Mouse (Mus musculus): Measurements from ENCODE around the gene Mmp7.
A peak's percentile ranks its signal among the peaks of the same experiment; 100 is the strongest.

The Mmp7 gene

GRCm38 (mm10) chr9:7691790-7692189, at the start of gene Mmp7:
Gene Mmp7 (plus strand): TSS chr9:7692090.
- no peak for DNase-seq (ENCODE audit: low read depth, low spot score)

GRCm38 (mm10) chr9:7647901-7648300, 44.0 kb upstream of the Mmp7 start:
- no peak for DNase-seq (ENCODE audit: low read depth, low spot score)

GRCm38 (mm10) chr9:7650397-7651180, 41.3 kb upstream of the Mmp7 start:
- no peak for DNase-seq (ENCODE audit: low read depth, low spot score)

- no peak for DNase-seq (ENCODE audit: low read depth, low spot score)
These were observed 39.4 kb upstream of the Mmp7 start for GRCm38 (mm10) chr9:7652351-7653085.

- no peak for DNase-seq (ENCODE audit: low read depth, low spot score)
These were observed 33.9 kb upstream of the Mmp7 start for GRCm38 (mm10) chr9:7657946-7658345.

GRCm38 (mm10) chr9:7659469-7660020, 32.3 kb upstream of the Mmp7 start:
- DNase-seq (ENCODE audit: low read depth, low spot score): no peak

GRCm38 (mm10) chr9:7661371-7661770, 30.5 kb upstream of the Mmp7 start:
- no peak for DNase-seq (ENCODE audit: low read depth, low spot score)

GRCm38 (mm10) chr9:7669674-7670073, 22.2 kb upstream of the Mmp7 start:
- DNase-seq (ENCODE audit: low read depth, low spot score): no peak

GRCm38 (mm10) chr9:7672985-7673384, 18.9 kb upstream of the Mmp7 start:
- no peak for DNase-seq (ENCODE audit: low read depth, low spot score)

GRCm38 (mm10) chr9:7678154-7678837, 13.6 kb upstream of the Mmp7 start:
- DNase-seq (ENCODE audit: low read depth, low spot score): no peak

- no peak for DNase-seq (ENCODE audit: low read depth, low spot score)
These were observed 9.7 kb upstream of the Mmp7 start for GRCm38 (mm10) chr9:7682081-7682618.

- DNase-seq (ENCODE audit: low read depth, low spot score): no peak
These were observed 5.9 kb upstream of the Mmp7 start for GRCm38 (mm10) chr9:7686024-7686423.

- no peak for DNase-seq (ENCODE audit: low read depth, low spot score)
These were observed 2.1 kb upstream of the Mmp7 start for GRCm38 (mm10) chr9:7689799-7690198.

GRCm38 (mm10) chr9:7693961-7694360, 2.1 kb downstream of the Mmp7 start:
- no peak for DNase-seq (ENCODE audit: low read depth, low spot score)

- no peak for DNase-seq (ENCODE audit: low read depth, low spot score)
These were observed 3.8 kb downstream of the Mmp7 start for GRCm38 (mm10) chr9:7695646-7696045.

GRCm38 (mm10) chr9:7708698-7709097, 16.8 kb downstream of the Mmp7 start:
- no peak for DNase-seq (ENCODE audit: low read depth, low spot score)

- DNase-seq (ENCODE audit: low read depth, low spot score): no peak
These were observed 19.3 kb downstream of the Mmp7 start for GRCm38 (mm10) chr9:7711196-7711595.

- DNase-seq (ENCODE audit: low read depth, low spot score): peak; percentile 36
These were observed 22.4 kb downstream of the Mmp7 start for GRCm38 (mm10) chr9:7714062-7714907.

GRCm38 (mm10) chr9:7714908-7715175, 23.0 kb downstream of the Mmp7 start:
- DNase-seq (ENCODE audit: low read depth, low spot score): no peak

GRCm38 (mm10) chr9:7721543-7721942, 29.7 kb downstream of the Mmp7 start:
- no peak for DNase-seq (ENCODE audit: low read depth, low spot score)

- no peak for DNase-seq (ENCODE audit: low read depth, low spot score)
These were observed 37.1 kb downstream of the Mmp7 start for GRCm38 (mm10) chr9:7728997-7729396.

Measured in retina, postnatal 7 days (tissue).